Mouse (Mus musculus): ENCODE measurements around the gene Patl2. TPM values are rescaled to one million over a fixed set of nuclear protein-coding genes. Genes with fewer than 3 reads are reported as not detected.

Gene Patl2
- total RNA-seq (2023), result not detected

GRCm38 (mm10) chr2:122186106-122186505 is at the start of gene Patl2, which contains the start of gene Terb2:
Gene Patl2 (minus strand): TSS chr2:122186189.
Gene Terb2 (plus strand): TSS chr2:122186272.

GRCm38 (mm10) chr2:122234611-122235288 is 48.8 kb upstream of the Patl2 start, which contains the start of gene Sord:
Gene Sord (plus strand): TSS chr2:122234749.

DNA sequence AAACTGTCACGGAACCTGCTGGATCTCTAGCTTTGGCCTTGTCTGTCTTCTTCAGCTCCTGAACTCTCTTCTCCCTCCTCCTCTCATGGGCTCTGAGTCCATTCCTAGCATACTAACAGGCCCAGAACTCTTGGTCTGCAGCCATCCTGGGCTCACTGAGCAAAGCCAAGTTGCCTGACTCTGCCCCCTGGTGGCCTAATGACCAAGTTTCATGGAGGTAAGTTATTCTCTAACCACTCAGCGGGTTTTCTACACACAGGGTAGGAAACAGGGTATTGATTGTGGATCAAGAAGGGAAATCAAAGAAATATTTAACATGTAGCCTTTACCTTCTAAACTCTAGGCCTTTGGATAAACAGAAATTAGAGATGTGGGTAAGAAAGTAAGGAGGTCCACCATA is 25.3 kb downstream of the Patl2 start, which contains the start of gene Trim69:
Trim69 (plus strand) TSS at position 21 of the 400 bp plus-strand sequence.

GRCm38 (mm10) chr2:122147508-122148241 is 38.3 kb downstream of the Patl2 start, which contains the start of gene B2m:
Gene B2m (plus strand): TSS chr2:122147686.

DNA sequence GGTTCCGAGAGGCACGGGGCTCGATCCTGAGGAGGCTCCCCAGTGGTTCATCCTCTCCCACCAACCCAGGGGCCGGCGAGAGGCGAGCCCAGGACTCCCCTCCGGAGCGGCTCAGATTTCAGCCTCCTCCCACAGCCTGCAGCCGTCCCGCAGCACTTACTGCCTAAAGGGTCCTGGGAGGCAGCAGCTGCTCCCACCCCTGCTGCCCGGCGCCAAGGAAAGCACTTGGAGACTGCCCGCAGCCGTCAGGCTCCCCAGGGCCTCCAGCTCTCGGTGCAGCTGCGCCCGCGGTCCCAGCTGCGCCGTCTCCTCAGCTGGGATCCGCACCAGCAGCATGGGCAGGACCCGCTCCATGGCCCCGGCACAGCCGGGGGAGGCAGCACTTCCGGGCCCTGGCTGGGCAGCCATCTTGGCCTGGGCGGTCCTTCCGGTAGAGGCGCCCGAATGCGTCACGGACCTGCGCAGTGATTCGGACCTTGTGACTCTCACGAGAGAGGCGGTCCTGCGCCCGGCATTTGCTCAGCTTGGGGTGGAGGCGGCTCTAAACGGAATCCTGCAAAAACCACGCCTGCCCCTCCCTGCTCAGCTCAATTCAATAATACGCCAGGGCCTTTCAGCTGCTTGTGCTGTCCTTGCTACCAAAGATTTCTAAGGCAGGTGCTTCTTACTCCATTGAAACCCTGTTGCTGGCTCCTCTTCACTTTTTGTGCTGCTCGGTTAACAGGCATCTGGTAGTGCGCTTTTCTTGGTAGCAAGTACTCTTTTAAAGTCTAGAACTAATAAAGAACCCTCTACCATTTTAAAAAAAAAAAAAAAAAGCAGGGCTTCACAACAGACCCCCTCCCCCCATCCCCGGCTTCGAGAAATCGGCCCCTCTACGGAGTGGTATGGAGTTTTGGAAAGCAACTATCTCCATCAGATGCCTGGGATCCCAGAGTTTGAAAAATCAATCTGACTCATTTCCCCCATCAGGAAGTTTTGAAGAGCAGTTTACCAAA is 67.7 kb downstream of the Patl2 start, which contains the start of gene Spg11:
Spg11 (minus strand) TSS at position 426 of the 998 bp plus-strand sequence.

Other genes starting within 250 kb of the Patl2 start
- gene Ctdspl2, start 230.2 kb downstream of the Patl2 start, total RNA-seq (2023), result 10 to 100 TPM; 27.4 to 28.5 TPM
- gene Mageb3, start 230.1 kb downstream of the Patl2 start, total RNA-seq (2023), result under 1 TPM in 1 of 2 experiments, not detected in 1; 0.20 TPM
- 10 to 100 TPM; 18.4 to 20.3 TPM for gene Eif3j1, start 157.6 kb downstream of the Patl2 start, total RNA-seq (2023)
- gene Spg11, start 67.8 kb downstream of the Patl2 start, total RNA-seq (2023), result 10 to 100 TPM; 22.7 to 24.5 TPM
- gene B2m, start 38.5 kb downstream of the Patl2 start, total RNA-seq (2023), result 1,000 to 10,000 TPM; 1,165 to 1,269 TPM
- under 1 TPM in 1 of 2 experiments, not detected in 1; 0.26 TPM for gene Trim69, start 25.5 kb downstream of the Patl2 start, total RNA-seq (2023)
- gene Terb2, start 83 bp upstream of the Patl2 start, total RNA-seq (2023), result not detected
- 10 to 100 TPM; 19.2 to 20.6 TPM for gene Sord, start 48.6 kb upstream of the Patl2 start, total RNA-seq (2023)
- gene Duox2, start 112.3 kb upstream of the Patl2 start, total RNA-seq (2023), result not detected
- gene Duoxa2, start 112.7 kb upstream of the Patl2 start, total RNA-seq (2023), result not detected
- gene Duoxa1, start 127.5 kb upstream of the Patl2 start, total RNA-seq (2023), result not detected
- not detected for gene Duox1, start 129.5 kb upstream of the Patl2 start, total RNA-seq (2023)
- gene Shf, start 183.0 kb upstream of the Patl2 start, total RNA-seq (2023), result 1 to 10 TPM; 2.8 to 3.4 TPM
- 10 to 100 TPM; 40.3 to 44.5 TPM for gene Slc28a2, start 240.3 kb upstream of the Patl2 start, total RNA-seq (2023)

Data from neutrophil, adult 83 days (primary cell).